Mouse (Mus musculus): ENCODE data around the gene AI597479.

- no peak for TF ChIP-seq CTCF (IDR thresholded peaks at IDR 0.05; ENCODE audit: low read depth)
- no peak for TF ChIP-seq EP300 (IDR thresholded peaks at IDR 0.05; ENCODE audit: low read depth)
Measured at GRCm38 (mm10) chr1:43154491-43154890, 56.0 kb downstream of the AI597479 start.

Data from liver, postnatal 0 days (tissue).